Mouse (Mus musculus): ENCODE measurements at regions not wholly inside any gene's neighbourhood (a gene's known extent, or its start where the extent isn't known, plus 50 kb on each side); places are given as distances from the start of the nearest gene placed in this dataset.
A peak's percentile ranks its signal among the peaks of the same experiment; 100 is the strongest.

DNA sequence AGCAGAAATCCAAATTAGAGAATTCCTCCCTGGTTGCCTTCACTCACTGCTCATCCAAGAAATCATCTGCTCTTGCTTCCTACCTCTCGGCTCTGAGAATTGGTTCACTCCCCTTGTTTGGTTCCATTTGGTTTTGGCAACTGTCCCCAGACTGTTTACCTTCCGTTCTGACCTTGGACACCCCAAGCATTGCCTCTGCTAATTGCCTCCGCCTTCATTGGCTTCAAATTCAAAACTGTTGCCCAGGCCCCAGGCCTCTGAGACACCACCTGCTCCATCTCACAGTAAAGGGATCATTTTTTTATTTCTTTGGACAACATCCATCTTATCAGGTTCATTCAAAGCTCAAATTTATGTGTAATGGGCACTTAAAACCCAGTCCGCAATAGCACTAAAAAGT, 93.1 kb upstream of the BC052040 start:
- Histone ChIP-seq H3K4me1 (0 out of 2 replicates have a peak, but pooled peaks cover 4% of the 10 kb centered on the region), H3K4me3 (no peak overlapping the region), H3K27ac (replicated peaks) (no peak overlapping the region), H3K36me3 (no peaks in the 10 kb centered on the region), H3K9ac (replicated peaks) (no peak overlapping the region), H3K27me3 (no peaks in the 10 kb centered on the region), H3K9me3 (no peaks in the 10 kb centered on the region), H3K4me2 (replicated peaks) (no peak overlapping the region)
- WGBS = 45% methylated on average over 4 of the region's 4 CpGs
- no peak; the same call in 1 of the 2 replicates for ATAC-seq (replicated peaks)

GRCm38 (mm10) chr2:115493020-115493419, 88.5 kb upstream of the BC052040 start:
- H3K36me3 ChIP-seq = no peaks in the 10 kb centered on the region
- H3K27me3 ChIP-seq = no peaks in the 10 kb centered on the region
- no peaks in the 10 kb centered on the region for H3K9me3 ChIP-seq
- H3K4me1 ChIP-seq = 0 out of 2 replicates have a peak, but pooled peaks cover 3% of the 10 kb centered on the region
- no peak overlapping the region for H3K9ac ChIP-seq (replicated peaks)
- no peak overlapping the region for H3K4me2 ChIP-seq (replicated peaks)
- ATAC-seq (replicated peaks) = no peak
- H3K27ac ChIP-seq (replicated peaks) = no peak overlapping the region
- WGBS = 52% methylated on average over 2 of the region's 2 CpGs
- no peak overlapping the region for H3K4me3 ChIP-seq

DNA sequence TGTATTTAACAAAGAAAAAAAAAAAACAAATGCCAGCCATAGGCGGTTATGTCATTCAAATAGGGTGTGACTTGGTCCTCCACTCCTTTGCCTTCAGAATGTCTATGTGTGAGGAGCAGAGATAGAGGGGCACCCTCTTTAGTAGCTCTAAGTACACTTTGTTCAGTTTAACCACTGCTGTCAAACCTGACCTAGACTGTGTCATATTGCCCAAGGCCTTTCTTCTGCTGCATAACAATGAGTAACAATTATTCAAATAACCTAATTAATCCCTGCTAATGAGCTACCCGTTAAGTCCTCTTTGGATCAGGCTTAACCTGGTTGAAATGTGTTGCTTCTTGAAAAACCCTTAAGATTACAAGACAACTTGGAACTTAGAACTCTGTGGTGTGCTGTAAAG, 81.6 kb upstream of the BC052040 start:
- Histone ChIP-seq H3K27me3 (no peaks in the 10 kb centered on the region), H3K9me3 (no peaks in the 10 kb centered on the region), H3K27ac (replicated peaks) (no peak overlapping the region), H3K9ac (replicated peaks) (no peak overlapping the region), H3K4me2 (replicated peaks) (no peak overlapping the region), H3K4me1 (no peaks in the 10 kb centered on the region), H3K4me3 (no peak overlapping the region), H3K36me3 (no peaks in the 10 kb centered on the region)
- peak; percentile 71; the same call in 1 of the 2 replicates for ATAC-seq (replicated peaks)
- WGBS = 32% methylated on average over 2 of the region's 2 CpGs

GRCm38 (mm10) chr2:115509527-115509926, 72.0 kb upstream of the BC052040 start:
- ATAC-seq (replicated peaks) = no peak
- H3K4me1 ChIP-seq = peaks cover 30% of the 10 kb centered on the region
- H3K4me2 ChIP-seq (replicated peaks) = no peak overlapping the region
- H3K27me3 ChIP-seq = no peaks in the 10 kb centered on the region
- no peaks in the 10 kb centered on the region for H3K36me3 ChIP-seq
- no peak overlapping the region for H3K4me3 ChIP-seq
- H3K9me3 ChIP-seq = no peaks in the 10 kb centered on the region
- no peak overlapping the region for H3K9ac ChIP-seq (replicated peaks)
- 39% methylated on average over 10 of the region's 10 CpGs for WGBS
- H3K27ac ChIP-seq (replicated peaks) = 0 out of 2 replicates have a peak overlapping the region, but pooled peaks have one; percentile 6

DNA sequence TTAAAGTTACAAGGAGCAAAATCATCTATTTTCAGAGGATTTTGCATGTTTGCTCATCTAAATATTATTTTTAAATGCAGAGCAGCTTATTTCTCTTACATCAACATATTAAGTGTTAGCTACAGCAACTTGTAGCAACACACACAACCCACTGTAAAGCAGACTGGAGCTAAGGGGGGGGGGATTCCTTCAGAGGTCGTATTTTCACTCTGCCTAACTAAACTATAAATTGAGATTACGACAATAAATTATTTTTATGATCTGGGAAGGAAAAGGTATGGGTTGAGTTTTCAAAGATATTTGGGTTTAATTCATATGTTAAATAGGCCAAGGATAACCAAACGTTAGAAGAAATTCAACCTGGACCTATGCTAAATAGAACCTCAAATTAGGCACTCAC, 70.4 kb upstream of the BC052040 start:
- H3K9ac ChIP-seq (replicated peaks) = no peak overlapping the region
- H3K9me3 ChIP-seq = no peaks in the 10 kb centered on the region
- 57% methylated on average over 3 of the region's 3 CpGs for WGBS
- H3K4me1 ChIP-seq = peaks cover 42% of the 10 kb centered on the region
- H3K4me3 ChIP-seq = no peak overlapping the region
- H3K27me3 ChIP-seq = no peaks in the 10 kb centered on the region
- no peak for ATAC-seq (replicated peaks)
- H3K4me2 ChIP-seq (replicated peaks) = no peak overlapping the region
- H3K27ac ChIP-seq (replicated peaks) = peak overlapping the region; percentile 48; the same call in 1 of the 2 replicates
- H3K36me3 ChIP-seq = no peaks in the 10 kb centered on the region

GRCm38 (mm10) chr2:115511612-115512525, 69.6 kb upstream of the BC052040 start:
- no peaks in the 10 kb centered on the region for H3K36me3 ChIP-seq
- WGBS = 42% methylated on average over 14 of the region's 14 CpGs
- H3K4me1 ChIP-seq = peaks cover 44% of the 10 kb centered on the region
- no peak for ATAC-seq (replicated peaks)
- no peaks in the 10 kb centered on the region for H3K27me3 ChIP-seq
- H3K4me3 ChIP-seq = no peak overlapping the region
- H3K4me2 ChIP-seq (replicated peaks) = 0 out of 2 replicates have a peak overlapping the region, but pooled peaks have one; percentile 6
- no peaks in the 10 kb centered on the region for H3K9me3 ChIP-seq
- H3K9ac ChIP-seq (replicated peaks) = peak overlapping the region; percentile 28; the same call in 1 of the 2 replicates
- H3K27ac ChIP-seq (replicated peaks) = peak overlapping the region; percentile 44

- H3K9ac ChIP-seq (replicated peaks) = no peak overlapping the region
- no peaks in the 10 kb centered on the region for H3K27me3 ChIP-seq
- no peaks in the 10 kb centered on the region for H3K36me3 ChIP-seq
- H3K27ac ChIP-seq (replicated peaks) = peak overlapping the region; percentile 44; the same call in 1 of the 2 replicates
- no peak overlapping the region for H3K4me2 ChIP-seq (replicated peaks)
- WGBS = 64% methylated on average over 8 of the region's 8 CpGs
- no peak for ATAC-seq (replicated peaks)
- no peaks in the 10 kb centered on the region for H3K9me3 ChIP-seq
- no peak overlapping the region for H3K4me3 ChIP-seq
- peaks cover 45% of the 10 kb centered on the region for H3K4me1 ChIP-seq
Measured at GRCm38 (mm10) chr2:115512891-115513290, 68.6 kb upstream of the BC052040 start.

GRCm38 (mm10) chr2:115513774-115514231, 67.7 kb upstream of the BC052040 start:
- H3K9me3 ChIP-seq = no peaks in the 10 kb centered on the region
- peak overlapping the region; percentile 15 for H3K4me2 ChIP-seq (replicated peaks)
- no peaks in the 10 kb centered on the region for H3K36me3 ChIP-seq
- 4% methylated on average over 8 of the region's 8 CpGs for WGBS
- peak; percentile 82 for ATAC-seq (replicated peaks)
- no peak overlapping the region for H3K9ac ChIP-seq (replicated peaks)
- H3K4me3 ChIP-seq = no peak overlapping the region
- no peaks in the 10 kb centered on the region for H3K27me3 ChIP-seq
- peaks cover 47% of the 10 kb centered on the region for H3K4me1 ChIP-seq
- peak overlapping the region; percentile 71 for H3K27ac ChIP-seq (replicated peaks)

DNA sequence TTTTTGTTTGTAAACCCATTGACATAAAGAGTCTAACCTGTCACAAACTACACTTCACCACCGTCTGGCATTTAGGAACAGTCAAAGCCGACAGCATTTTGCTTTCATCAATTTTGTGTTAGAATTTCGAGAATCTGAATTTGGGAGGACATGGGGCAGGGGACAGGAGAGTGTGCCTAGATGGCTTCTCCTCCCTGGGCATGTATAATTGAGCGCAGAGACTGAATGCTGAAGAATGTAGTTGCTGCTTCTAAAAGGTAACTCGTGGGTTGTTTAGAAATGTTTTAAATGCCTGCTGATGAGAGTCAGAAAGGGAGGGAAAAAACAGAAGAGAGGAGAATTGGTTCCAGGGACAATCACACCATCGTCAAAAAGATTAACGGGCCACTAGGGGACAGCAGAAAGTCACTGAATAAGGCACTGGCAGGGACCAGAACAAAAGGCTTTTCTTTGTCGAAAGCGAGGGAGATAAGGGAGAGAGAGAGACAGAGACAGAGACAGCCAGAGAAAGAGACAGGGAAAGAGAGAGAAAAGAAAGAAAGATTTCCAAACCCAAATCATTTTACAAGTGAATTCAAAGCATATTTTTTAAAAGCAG, 66.6 kb upstream of the BC052040 start:
- WGBS = 6% methylated on average over 9 of the region's 9 CpGs
- peak overlapping the region; percentile 24 for H3K4me2 ChIP-seq (replicated peaks)
- ATAC-seq (replicated peaks) = peak; percentile 74

DNA sequence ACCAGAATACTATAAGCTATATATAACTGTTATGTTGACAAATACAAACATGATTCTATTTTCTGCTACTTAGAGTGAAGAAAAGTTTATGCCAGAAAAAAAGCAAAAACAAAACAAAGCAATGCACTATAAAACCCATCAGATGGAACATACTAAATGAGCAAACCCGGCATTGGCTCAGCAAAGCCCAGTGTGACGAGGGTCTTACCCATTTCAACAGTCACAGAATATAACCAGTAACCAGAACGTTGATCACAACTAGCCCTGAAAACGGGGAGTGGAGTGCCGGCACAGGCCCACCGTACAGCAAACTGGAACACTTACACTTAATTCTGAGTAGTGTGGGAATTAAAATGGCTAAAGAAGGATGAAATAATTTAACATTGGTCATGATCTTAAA, 66.0 kb upstream of the BC052040 start:
- H3K9ac ChIP-seq (replicated peaks) = no peak overlapping the region
- H3K27me3 ChIP-seq = no peaks in the 10 kb centered on the region
- ATAC-seq (replicated peaks) = peak; percentile 35; the same call in 1 of the 2 replicates
- H3K27ac ChIP-seq (replicated peaks) = peak overlapping the region; percentile 71
- no peak overlapping the region for H3K4me3 ChIP-seq
- H3K9me3 ChIP-seq = no peaks in the 10 kb centered on the region
- no peaks in the 10 kb centered on the region for H3K36me3 ChIP-seq
- H3K4me1 ChIP-seq = peaks cover 45% of the 10 kb centered on the region
- no peak overlapping the region for H3K4me2 ChIP-seq (replicated peaks)
- 56% methylated on average over 6 of the region's 6 CpGs for WGBS

More for the DNA sequence above, 66.6 kb upstream of the BC052040 start:
- Histone ChIP-seq H3K4me1 (peaks cover 41% of the 10 kb centered on the region), H3K36me3 (no peaks in the 10 kb centered on the region), H3K27me3 (no peaks in the 10 kb centered on the region), H3K9ac (replicated peaks) (0 out of 2 replicates have a peak overlapping the region, but pooled peaks have one; percentile 7), H3K9me3 (no peaks in the 10 kb centered on the region), H3K27ac (replicated peaks) (peak overlapping the region; percentile 71), H3K4me3 (no peak overlapping the region)

- no peak overlapping the region for H3K4me3 ChIP-seq
- H3K4me1 ChIP-seq = peaks cover 46% of the 10 kb centered on the region
- H3K9ac ChIP-seq (replicated peaks) = no peak overlapping the region
- no peaks in the 10 kb centered on the region for H3K9me3 ChIP-seq
- WGBS = 59% methylated on average over 2 of the region's 2 CpGs
- peak overlapping the region; percentile 33 for H3K27ac ChIP-seq (replicated peaks)
- H3K36me3 ChIP-seq = no peaks in the 10 kb centered on the region
- no peak overlapping the region for H3K4me2 ChIP-seq (replicated peaks)
- H3K27me3 ChIP-seq = no peaks in the 10 kb centered on the region
- ATAC-seq (replicated peaks) = no peak
Measured at GRCm38 (mm10) chr2:115516824-115517223, 64.7 kb upstream of the BC052040 start.

DNA sequence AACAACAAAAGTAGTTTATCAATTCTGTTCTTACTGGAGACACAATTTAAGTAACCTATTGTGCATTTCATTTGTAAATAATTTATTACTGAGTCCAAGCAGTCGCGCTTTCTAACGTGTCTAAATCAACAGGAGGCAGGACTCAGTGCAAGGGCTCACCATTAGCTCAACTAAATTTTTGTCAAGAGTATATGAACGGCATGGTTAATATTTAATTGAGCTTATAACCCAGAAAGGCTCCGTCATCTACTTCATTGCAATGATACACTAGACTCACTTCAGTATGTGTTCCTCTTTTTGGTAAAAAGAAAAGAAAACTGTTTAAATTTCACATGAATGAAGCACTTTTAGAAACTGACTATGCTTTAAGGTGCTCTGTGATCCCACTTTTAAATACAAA, 61.5 kb upstream of the BC052040 start:
- H3K36me3 ChIP-seq = no peaks in the 10 kb centered on the region
- H3K4me1 ChIP-seq = peaks cover 27% of the 10 kb centered on the region
- no peak overlapping the region for H3K9ac ChIP-seq (replicated peaks)
- no peaks in the 10 kb centered on the region for H3K9me3 ChIP-seq
- WGBS = 85% methylated on average over 5 of the region's 5 CpGs
- no peak for ATAC-seq (replicated peaks)
- H3K27me3 ChIP-seq = no peaks in the 10 kb centered on the region
- no peak overlapping the region for H3K4me2 ChIP-seq (replicated peaks)
- H3K27ac ChIP-seq (replicated peaks) = no peak overlapping the region
- H3K4me3 ChIP-seq = no peak overlapping the region
